Mouse (Mus musculus): ENCODE measurements around the gene Fkbp1b. TPM values are rescaled to one million over a fixed set of nuclear protein-coding genes. Genes with fewer than 3 reads are reported as not detected.
A peak's percentile ranks its signal among the peaks of the same experiment; 100 is the strongest.
"Not testable (repeated sequence)": the region's sequence is repeated elsewhere in the genome, so short reads cannot be mapped to it uniquely, and the experiment has no call there.

Fkbp1b gene
- total RNA-seq (2015; ENCODE audit: low replicate concordance), result not detected in 2 replicates
- 0.15 and 0.90 TPM in 2 replicates for total RNA-seq (2017; ENCODE audit: low replicate concordance)

- no peak for ATAC-seq (replicated peaks; ENCODE audit: low FRiP score, poor library complexity, severe bottlenecking)
Observed at GRCm38 (mm10) chr12:4841392-4841887, at the start of gene Fkbp1b. TSS of gene Fkbp1b (minus strand) at chr12:4841591.

- ATAC-seq (replicated peaks; ENCODE audit: low FRiP score, poor library complexity, severe bottlenecking), result no peak
Observed at GRCm38 (mm10) chr12:4889891-4890290, 48.5 kb upstream of the Fkbp1b start.

GRCm38 (mm10) chr12:4889251-4889650, 47.9 kb upstream of the Fkbp1b start:
- ATAC-seq (replicated peaks; ENCODE audit: low FRiP score, poor library complexity, severe bottlenecking), result no peak

- ATAC-seq (replicated peaks; ENCODE audit: low FRiP score, poor library complexity, severe bottlenecking), result no peak
Observed at GRCm38 (mm10) chr12:4888739-4889138, 47.3 kb upstream of the Fkbp1b start.

GRCm38 (mm10) chr12:4886581-4886980, 45.2 kb upstream of the Fkbp1b start:
- ATAC-seq (replicated peaks; ENCODE audit: low FRiP score, poor library complexity, severe bottlenecking), result not testable (repeated sequence)

- ATAC-seq (replicated peaks; ENCODE audit: low FRiP score, poor library complexity, severe bottlenecking), result no peak
Observed at GRCm38 (mm10) chr12:4885062-4885461, 43.7 kb upstream of the Fkbp1b start.

- ATAC-seq (replicated peaks; ENCODE audit: low FRiP score, poor library complexity, severe bottlenecking), result no peak
Observed at GRCm38 (mm10) chr12:4882086-4882485, 40.7 kb upstream of the Fkbp1b start.

GRCm38 (mm10) chr12:4879048-4879447, 37.7 kb upstream of the Fkbp1b start:
- no peak for ATAC-seq (replicated peaks; ENCODE audit: low FRiP score, poor library complexity, severe bottlenecking)

- ATAC-seq (replicated peaks; ENCODE audit: low FRiP score, poor library complexity, severe bottlenecking), result no peak
Observed at GRCm38 (mm10) chr12:4878296-4878783, 36.9 kb upstream of the Fkbp1b start.

GRCm38 (mm10) chr12:4875623-4876022, 34.2 kb upstream of the Fkbp1b start:
- no peak for ATAC-seq (replicated peaks; ENCODE audit: low FRiP score, poor library complexity, severe bottlenecking)

- ATAC-seq (replicated peaks; ENCODE audit: low FRiP score, poor library complexity, severe bottlenecking), result peak; percentile 86
Observed at GRCm38 (mm10) chr12:4874161-4874927, 33.0 kb upstream of the Fkbp1b start, which contains the start of gene Mfsd2b. TSS of gene Mfsd2b (minus strand) at chr12:4874359.

- ATAC-seq (replicated peaks; ENCODE audit: low FRiP score, poor library complexity, severe bottlenecking), result no peak
Observed at GRCm38 (mm10) chr12:4873531-4873930, 32.1 kb upstream of the Fkbp1b start.

GRCm38 (mm10) chr12:4872983-4873477, 31.6 kb upstream of the Fkbp1b start:
- peak; percentile 78 for ATAC-seq (replicated peaks; ENCODE audit: low FRiP score, poor library complexity, severe bottlenecking)

- ATAC-seq (replicated peaks; ENCODE audit: low FRiP score, poor library complexity, severe bottlenecking), result peak; percentile 40; the same call in 1 of the 2 replicates
Observed at GRCm38 (mm10) chr12:4872273-4872672, 30.9 kb upstream of the Fkbp1b start.

- no peak for ATAC-seq (replicated peaks; ENCODE audit: low FRiP score, poor library complexity, severe bottlenecking)
Observed at GRCm38 (mm10) chr12:4871260-4871659, 29.9 kb upstream of the Fkbp1b start.

- ATAC-seq (replicated peaks; ENCODE audit: low FRiP score, poor library complexity, severe bottlenecking), result no peak
Observed at GRCm38 (mm10) chr12:4868924-4869323, 27.5 kb upstream of the Fkbp1b start.

- no peak for ATAC-seq (replicated peaks; ENCODE audit: low FRiP score, poor library complexity, severe bottlenecking)
Observed at GRCm38 (mm10) chr12:4864338-4864690, 22.9 kb upstream of the Fkbp1b start.

GRCm38 (mm10) chr12:4863654-4864337, 22.4 kb upstream of the Fkbp1b start:
- ATAC-seq (replicated peaks; ENCODE audit: low FRiP score, poor library complexity, severe bottlenecking), result no peak

- ATAC-seq (replicated peaks; ENCODE audit: low FRiP score, poor library complexity, severe bottlenecking), result peak; percentile 60; the same call in 1 of the 2 replicates
Observed at GRCm38 (mm10) chr12:4862672-4863071, 21.3 kb upstream of the Fkbp1b start.

- ATAC-seq (replicated peaks; ENCODE audit: low FRiP score, poor library complexity, severe bottlenecking), result no peak
Observed at GRCm38 (mm10) chr12:4859241-4859914, 18.0 kb upstream of the Fkbp1b start.
